Mouse (Mus musculus) heart, adult 11 months (tissue): Measurements from ENCODE around the gene Tob2.
A peak's percentile ranks its signal among the peaks of the same experiment; 100 is the strongest.

Source experiments
- DNase-seq: peaks from one replicate; pipeline ENCODE4 v3.0.0; 2022

The Tob2 gene

DNA sequence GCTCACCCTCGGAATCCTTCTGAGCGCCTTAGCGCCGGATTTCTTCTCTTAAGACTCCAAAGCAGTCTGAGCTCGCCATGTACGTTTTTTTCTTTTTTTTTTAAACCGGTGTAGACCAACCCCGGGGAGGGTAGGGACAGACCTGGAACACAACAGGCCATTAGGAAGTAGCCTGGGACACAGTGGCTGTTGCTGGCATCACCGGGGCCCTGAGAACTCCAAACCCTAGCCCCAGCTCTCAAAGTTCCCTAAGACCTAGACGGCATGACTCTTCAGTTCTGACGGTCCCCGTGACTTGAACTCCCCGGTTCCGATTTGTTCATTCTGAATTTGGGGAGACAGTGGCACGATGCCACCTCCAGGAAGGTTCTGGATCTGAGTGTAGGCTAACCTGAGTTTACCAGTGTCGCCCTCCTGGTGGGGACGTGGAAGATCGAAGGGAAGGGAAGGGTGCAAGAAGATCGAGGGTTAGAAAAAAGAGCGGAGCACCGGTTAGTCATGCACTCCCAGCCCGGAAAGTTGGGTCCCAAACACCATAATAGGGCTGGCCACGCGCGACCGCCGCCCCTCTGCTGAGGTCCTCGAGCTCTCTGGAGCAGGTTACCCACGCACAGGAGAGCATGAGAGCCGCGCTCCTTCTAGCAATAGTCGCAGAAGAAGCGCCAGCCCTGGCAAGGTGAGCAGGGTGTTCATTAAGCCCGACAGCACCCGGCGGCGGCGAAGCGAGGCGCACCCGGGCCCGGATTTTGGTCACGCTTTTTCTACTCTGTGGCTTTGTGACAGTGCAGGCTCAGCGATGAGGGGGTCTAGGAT lies at the start of gene Tob2:
Gene Tob2, minus strand, starts transcription at position 280 of the 813 bp plus-strand sequence.
- DNase-seq, result peak; percentile 98

DNA sequence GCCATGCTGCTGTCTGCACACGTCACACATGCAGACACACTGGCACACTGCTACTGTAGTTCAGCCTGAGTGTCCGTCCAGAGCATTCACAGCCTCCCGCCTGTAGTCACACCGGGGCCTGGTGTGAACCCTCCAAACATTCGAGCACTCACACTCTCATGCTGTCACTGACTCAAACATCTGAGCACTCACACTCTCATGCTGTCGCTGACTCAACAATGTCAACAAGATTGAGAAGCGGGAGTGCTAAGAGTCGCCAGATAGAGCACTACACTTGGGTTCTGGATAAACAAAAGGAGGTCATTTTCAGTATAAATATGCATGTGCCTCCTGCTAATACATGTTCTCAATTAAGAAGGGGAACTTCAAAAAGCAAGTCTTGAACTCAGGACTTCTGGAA lies 49.4 kb upstream of the Tob2 start:
- DNase-seq, result no peak

DNA sequence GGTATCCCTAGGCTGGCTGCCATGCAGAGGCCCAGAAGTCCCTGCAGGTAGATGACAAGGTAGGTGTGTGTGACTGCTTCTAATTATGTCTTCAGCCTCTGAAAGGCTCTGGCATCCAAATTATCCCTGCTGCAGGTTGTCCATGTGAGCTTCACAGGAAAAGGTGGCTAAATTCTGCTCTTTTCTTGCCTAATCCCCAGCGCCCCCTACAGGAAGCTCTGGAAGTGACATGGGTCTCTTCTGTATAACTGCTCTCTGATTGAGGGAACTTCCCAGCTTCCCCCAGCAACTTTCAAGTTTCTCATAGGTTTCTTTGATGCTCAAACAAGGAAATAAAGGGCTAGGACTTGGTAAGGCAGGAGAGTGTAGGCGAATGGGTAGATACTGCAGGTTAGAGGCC lies 46.3 kb upstream of the Tob2 start:
- no peak for DNase-seq

DNA sequence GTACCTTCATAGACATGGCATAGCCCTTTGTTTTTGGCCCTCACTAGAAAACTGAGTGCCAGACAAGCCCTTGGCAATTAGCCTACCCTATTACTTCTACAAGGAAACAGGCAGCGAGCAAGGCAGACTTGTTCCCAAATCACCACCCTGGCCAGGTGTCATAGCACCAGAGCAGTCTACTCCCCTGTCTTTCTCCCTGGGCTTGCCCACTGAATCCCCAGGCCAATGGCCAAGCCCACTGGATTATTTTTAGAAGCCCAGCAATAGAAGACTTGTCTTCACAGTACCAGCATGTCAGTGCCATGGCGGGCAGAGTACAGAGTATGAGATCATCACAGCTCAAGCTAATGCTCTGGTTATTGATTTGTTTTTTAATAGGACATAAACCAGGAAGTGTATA lies 40.2 kb upstream of the Tob2 start:
- DNase-seq, result peak; percentile 95

DNA sequence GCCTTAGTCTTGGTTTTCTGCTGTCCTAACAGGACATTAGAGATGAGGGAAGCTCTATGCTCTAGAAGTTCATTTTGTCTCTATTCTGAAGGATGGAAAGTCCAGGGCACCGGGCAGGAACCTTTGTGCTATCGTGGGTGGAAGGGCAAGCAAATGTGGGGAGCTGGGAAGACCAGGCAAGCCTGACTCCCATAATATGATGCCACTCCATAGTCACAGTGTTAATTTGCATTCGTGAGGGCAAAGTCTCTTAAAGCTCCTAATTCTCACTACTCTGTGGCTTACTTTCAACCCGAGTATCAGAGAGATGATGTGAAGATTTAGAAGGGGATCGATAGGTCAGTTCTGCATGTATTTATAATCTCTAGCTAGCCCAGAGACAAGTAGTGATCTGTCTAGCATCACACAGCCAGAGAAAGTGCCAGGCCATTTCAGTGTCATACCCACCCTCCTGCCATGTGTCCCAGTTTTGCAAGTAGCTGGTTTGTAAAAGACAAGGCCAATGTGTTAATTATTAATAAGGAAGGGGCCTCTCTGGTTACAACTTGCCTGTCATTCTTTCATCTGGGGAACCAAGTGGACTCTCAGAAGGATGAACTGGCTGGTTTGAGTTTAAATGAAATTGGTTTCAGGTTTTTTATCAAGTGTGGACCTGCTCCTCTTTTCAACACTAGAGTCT lies 39.1 kb upstream of the Tob2 start:
- DNase-seq, result no peak

DNA sequence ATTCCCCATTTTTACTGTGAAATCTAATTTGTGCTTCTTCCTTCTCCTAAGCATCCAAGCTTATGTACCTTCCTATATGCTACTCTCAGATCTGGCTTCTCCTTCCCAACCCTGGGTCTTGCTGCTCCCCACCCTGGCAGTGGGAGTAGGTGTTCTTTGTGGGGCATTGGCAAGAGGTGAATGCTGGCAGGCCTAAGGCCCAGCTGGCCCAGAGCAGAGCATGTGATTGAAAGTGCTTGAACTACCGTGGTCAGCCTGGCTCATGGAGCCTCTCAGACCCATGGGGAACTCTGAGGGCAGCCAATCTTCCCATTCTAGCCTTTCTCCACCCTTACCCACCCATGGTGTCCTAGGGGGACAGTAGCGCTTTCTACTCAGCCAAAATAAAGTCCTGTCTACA lies 37.8 kb upstream of the Tob2 start:
- DNase-seq, result peak; percentile 94

DNA sequence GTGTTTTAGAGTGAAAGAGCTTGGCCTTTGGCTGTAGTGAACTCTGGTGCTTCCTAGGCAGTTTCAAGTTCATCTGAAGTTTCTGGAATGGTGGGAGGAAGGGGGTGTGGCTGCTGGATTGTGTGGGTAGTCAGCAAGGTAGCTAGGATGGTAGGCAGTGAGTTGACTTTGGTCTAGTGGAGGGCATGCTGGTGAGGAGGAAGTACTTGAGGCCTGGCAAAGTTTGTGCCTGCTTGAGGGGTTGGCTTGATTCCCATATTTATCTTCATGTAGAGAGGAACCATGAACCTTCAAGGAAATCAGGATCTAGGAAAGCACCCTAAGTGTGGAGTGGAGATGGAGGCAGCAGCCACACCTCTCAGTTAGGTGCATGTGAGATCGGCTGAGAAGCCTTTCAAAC lies 35.4 kb upstream of the Tob2 start:
- DNase-seq, result no peak

DNA sequence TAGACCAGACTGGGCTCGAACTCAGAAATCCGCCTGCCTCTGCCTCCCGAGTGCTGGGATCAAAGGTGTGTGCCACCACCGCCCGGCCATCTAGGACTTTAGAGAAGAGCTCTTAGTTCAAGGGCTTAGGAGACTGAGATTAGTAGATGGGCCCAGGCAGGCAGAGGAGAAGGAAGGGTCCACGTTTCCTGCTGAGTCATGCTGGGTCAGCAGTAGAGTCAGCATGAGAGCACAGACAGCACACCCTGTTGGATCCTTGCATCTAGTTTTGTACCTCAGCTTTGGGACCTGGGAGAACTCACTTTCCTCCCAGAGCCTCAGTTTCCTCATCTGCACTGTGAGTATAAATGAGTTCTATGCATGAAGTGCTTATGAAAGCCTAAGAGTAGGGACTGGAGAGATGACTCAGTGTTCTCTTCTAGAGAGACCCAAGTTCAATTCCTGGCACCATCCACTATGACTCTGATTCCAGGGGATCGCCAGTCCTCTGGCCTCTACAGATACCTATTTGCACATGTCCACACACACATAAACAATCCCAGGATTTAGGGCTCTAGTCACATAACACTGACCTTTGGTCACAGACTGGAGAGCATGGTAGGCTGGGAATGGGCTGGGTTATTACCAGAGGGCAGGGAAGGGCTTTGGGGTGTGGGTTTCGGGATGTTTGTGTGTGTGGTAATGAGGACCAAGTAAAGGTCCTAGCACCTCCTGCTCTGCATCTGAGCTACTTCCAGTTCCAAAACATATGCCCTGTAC lies 33.4 kb upstream of the Tob2 start:
- DNase-seq, result no peak

DNA sequence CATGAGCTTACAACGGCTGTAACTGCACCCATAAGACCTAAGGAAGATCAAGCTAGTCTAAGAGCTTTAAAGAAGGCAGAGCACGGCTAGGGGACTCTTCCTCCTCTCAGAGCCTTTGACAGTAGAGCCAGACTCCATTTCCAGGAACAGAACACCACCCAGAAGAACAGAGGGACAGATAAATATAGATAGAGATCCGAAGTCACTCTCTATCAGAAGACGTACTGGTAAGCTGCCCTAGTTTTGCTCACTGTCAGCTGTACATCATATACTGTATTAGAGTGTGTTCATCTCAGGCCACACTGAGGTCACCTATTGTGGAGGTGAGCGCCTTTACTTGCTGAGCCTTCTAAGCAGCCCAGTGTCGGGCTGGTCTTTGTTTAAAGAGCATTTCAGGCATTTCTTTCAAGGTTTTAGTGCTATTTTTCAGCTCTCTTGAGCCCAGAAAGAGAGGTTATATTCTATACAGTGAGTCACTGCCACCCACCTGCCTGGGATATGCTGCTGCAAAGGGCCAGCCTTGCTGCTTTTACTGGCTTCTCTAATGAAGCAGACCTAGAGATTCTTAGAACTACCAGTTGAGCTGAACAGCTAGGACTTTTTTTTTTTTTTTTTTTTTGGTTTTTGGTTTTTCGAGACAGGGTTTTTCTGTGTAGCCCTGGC lies 32.7 kb upstream of the Tob2 start:
- DNase-seq, result no peak

DNA sequence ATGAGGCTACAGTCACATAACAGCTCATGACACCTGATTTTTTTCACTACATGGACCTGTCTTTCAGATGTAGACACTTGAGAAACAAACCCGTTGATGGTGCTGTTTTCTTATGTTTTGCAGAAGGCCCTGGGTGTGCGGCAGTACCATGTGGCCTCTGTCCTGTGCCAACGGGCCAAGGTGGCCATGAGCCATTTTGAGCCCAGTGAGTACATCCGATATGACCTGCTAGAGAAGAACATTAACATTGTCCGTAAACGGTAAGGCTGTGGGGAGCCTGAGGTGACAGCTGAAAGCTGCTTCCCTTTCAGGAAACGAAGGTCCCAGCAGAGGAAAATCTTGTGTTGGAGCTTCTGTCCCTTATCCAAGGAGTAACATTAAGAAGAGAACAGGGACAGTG lies 30.6 kb upstream of the Tob2 start:
- peak; percentile 96 for DNase-seq

DNA sequence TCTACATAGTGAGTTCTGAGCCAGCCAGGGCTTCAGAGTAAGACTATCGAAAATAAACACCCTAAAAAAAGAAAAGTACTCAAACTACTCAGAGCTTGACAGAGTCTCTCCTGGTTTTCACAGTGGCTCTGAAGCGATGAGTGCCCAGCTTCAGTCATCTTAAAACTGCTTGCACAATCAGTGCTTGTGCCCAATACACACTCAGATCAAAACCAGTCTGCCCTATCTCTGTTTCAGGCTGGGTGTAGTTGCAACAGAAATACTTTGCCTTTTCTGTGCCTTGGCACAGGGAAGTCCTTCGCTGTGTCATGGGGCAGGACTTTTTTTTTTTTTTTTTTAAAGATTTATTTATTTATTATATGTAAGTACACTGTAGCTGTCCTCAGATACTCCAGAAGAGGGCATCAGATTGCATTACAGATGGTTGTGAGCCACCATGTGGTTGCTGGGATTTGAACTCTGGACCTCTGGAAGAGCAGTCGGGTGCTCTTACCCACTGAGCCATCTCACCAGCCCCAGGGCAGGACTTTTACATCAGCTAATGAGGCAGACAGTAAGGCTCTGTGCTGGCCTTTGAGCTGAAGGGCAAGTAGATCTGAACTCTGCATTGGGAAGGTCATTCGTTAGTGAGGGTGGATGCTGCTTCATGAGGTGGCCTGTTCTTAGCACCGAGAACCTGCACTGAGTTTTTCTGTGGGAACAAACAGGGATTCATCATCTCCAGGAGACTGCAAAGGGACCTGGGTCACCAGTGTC lies 28.4 kb upstream of the Tob2 start:
- DNase-seq, result no peak

DNA sequence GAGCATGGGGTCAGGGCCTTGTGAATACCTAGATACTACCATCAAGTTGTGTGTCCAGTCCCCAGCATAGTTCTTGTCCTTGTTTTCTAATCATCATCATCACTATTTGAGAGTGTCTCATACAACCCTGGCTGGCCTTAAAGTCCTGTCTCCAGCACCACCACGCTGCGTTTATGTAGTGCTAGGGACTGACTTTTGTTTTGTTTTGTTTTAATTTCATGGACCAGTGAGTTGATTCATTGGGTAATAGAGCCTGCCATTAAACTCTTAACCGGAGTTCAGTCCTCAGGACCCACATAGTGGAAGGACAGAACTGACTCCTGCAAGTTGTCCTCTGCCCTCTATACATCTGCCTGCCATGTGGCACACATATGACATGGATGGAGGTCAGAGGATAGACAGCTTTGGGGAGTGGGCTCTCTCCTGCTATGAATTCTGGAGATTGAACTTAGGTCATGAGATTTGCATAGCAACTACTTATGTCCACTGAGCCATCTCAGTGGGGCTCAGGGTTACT lies 26.9 kb upstream of the Tob2 start:
- DNase-seq, result no peak

DNA sequence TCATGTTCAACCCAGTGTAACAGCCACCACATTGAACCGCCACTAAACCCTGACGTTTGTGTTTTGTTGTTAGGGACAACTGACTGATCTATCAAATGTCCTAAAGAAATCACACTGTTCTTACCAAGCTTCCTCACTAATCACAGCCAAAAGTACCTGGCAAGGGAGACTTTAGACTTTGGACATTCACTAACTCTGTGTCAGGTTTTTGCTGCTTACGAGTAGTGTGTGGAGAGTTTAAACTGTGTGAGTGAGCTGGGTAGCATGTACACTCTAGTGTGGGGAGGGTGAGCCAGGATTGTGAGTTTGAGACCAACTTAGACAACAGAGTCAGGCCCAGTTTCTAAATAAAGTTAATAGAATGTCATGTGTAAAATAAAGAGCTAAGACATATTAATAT lies 23.8 kb upstream of the Tob2 start:
- no peak for DNase-seq

DNA sequence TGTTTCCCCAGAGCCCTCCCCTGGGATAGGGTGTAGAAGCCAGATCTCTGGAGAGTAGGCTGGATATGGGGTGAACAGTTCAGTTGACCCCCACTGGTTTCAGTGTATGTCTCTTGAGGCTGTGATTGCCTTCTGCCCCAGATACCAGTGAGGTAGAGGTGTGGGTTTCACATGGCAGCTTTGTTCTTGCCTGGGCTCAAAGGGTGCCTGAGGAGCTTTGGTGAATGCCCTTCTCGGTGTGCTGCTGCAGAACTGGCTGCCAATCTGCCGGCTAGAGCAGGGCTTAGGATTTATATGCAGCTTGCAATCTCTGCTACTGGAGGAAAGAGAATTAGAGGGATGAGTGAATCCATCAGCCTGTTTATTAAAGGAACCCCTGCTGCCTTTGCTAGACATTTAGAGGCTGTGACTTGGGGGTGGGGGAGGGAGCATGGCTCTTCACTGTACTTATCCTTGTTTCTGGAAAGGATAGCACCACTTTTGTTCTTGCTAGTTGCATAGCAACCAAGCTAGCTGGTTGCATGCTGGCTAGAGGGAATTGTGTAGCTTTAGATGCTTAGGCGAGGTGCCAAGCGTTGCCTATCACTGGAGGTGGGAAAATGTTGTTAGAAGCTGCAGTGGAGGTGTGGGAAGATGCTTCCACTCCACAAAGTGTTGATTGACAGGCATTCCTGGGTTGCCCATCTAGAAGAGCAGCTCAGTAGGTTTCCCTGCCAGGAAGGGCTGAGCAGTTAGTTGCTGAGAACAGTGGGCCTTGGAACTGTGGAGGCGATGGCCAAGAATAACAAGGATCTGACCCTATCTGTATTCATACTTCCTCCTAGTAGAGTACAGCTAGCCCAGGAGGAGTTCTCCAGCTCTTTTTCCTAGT lies 21.2 kb upstream of the Tob2 start:
- peak; percentile 95 for DNase-seq

DNA sequence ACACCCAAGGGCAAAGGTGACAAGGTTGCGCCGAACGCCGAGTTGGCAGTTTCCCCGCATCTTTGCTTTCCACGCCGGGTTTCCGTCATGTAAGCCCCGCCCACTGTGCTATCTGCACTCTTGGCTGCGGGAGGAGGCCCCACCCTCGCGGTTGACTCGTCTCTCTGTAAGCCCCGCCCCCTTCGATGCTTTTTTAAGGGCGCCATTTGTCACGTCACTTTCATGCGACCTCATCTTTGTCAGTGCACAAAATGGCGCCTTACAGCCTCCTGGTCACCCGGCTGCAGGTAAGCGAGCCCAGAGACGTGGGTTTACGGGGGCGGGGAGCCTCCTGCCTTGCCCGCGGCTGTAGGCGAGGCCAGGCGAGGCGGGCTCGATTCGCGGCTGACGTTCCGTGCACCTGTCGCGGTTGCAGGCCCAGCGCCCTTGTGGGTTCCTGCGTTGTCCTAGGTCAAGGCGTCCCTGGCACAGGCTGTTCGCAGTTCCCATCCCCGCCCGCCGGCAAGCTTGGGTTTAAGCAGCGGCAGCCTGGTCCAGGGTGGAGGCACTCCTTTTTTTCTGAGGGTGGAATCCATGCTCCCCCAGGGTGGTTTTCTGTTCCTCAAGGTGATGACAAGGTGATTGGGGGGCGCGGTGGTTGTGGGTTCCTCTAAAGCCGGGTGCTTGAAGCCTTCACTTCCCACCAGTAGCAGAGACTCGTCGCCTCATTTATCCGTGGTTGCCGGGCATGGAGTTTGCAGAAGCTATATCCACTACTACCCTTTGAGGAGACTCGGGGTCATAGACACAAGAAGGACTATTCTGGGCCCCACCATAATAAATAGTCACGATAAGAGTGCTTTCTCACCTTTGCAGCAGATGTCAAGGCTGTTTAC lies 13.9 kb upstream of the Tob2 start, which contains the start of gene Aco2:
Gene Aco2, plus strand, starts transcription at position 48 of the 875 bp plus-strand sequence.
- peak; percentile 100 for DNase-seq

DNA sequence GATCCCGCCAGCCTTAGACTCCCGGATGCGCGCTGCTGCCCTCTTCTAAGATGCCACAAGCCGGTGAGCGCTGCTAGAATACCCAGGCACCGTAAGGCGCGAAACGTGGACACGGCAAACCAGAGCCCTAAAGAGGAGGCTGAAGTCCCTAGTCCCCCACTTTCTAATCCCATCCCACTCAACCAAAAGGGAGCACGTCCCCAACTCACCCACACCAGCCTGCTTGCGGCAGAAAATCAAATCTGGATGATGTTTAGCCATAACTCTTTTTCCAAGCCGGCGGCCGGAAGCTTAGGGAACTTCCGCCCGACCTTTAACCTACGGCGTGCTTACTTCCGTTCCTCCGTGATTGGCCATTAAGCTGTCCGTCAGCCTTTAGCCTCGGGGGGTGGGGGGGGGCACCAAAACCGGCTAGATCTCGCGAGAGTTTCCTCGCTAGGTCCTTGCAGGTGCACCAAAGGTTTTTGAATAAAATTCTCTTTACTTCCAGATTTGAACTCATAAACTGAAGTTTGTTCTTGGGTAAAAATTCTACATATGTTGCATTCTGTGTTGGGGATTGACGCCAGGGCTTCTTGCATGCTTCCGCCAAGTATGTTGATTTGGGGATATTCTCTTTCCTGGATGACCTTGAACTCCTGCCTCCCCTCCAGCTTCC lies 13.1 kb upstream of the Tob2 start, which contains the start of gene Phf5a:
Gene Phf5a, minus strand, starts transcription at position 308 of the 658 bp plus-strand sequence.
- peak; percentile 99 for DNase-seq

DNA sequence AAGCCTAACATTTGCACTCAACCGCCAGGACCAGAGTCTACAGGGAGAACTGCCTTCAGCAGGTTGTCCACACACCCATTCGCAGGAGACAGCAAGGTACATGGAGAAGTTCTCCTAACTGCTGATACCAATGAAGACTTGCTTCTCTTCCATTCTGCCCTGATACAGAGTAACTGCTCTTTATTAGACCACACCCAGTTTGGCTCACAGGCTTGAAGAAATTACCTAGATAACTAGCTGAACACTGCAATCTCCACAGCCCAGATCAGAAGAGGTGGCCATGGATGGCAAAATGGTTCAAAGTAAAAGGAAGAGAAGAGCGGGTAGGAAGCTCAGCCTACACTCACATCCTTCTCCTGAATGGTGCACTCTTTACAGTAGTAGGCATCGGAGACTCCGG lies 11.4 kb upstream of the Tob2 start:
- DNase-seq, result no peak

DNA sequence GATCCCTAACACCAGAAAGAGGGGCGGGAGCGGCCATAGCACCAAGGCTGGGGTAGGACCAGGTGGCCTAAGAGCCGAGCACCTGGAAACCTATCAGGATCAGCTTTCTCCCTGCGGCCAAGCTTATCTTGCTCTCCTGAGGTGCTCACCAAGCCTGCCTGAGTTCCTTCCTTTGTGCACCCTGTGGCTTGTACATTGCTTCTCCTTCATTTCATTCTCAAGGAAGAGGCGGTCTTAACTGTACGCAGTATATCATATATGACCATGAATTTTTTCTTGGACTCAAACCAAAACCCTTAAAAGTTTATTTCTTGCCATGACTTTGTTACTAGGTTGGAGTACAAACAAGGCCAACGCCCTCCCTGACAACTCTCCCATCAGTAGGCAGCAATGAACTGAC lies 5.6 kb upstream of the Tob2 start:
- no peak for DNase-seq

DNA sequence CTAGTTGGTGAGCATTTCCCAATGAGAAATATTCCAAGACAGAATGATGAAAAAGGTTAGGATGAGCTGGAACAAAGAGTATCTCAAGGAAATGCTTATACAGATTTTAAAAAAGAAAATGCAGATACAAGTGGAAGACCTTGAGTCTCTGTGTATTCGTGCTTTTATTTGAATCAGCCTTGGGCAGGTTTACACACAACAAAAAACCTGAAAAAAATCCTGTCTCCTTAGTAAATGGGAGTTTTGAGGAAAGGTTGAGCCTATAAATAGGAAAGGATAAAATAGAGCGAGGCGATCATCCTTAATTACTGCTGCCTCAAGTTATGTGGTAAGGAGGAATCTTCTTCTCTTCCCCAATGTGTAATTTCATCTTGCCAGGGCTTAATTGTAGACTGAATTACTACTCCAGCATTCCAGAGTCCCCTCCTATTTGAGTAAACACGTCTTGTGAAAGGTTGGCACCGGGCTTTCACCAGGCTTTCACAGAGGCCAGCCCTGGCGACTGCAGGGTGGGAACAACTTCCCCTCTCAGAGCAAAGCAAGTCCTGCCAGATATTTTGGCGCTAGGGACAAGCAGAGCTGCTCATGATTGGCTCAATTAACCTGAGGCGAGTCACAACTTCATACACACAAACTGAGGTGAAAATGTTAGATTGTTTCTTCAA lies 2.0 kb upstream of the Tob2 start:
- DNase-seq, result peak; percentile 97
